1 mouse cellular context compared by ENCODE assay signal in genomic region chr5:122131076-122132051, GRCm38 (mm10).
A peak's percentile ranks its signal among the peaks of the same experiment; 100 is the strongest.
TF ChIP-seq lines count a peak whose summit lies in the region.

No protein-coding gene starts in this region.

TF ChIP-seq in MEL, 35 proteins besides CTCF, POLR2A, EP300 and RAD21 (continued from another document):
- peak; percentile 59; the same call in 1 of the 2 replicates for TF ChIP-seq HCFC1 (IDR thresholded peaks at IDR 0.05; ENCODE audit: low read depth, low read length)
- peak; percentile 33; the same call in 1 of the 2 replicates for TF ChIP-seq JUND (IDR thresholded peaks at IDR 0.05; ENCODE audit: low read depth, low read length)
- peak; percentile 78 for TF ChIP-seq POLR2AphosphoS2 (IDR thresholded peaks at IDR 0.05; ENCODE audit: low read length)
